Mouse (Mus musculus): ENCODE results near the gene Ereg.

GRCm38 (mm10) chr5:91048397-91048796, 26.0 kb upstream of the Ereg start:
- no peak for TF ChIP-seq CTCF (IDR thresholded peaks at IDR 0.05; ENCODE audit: low read depth, low read length)
- TF ChIP-seq POLR2A (IDR thresholded peaks at IDR 0.05; ENCODE audit: insufficient read depth, low read length), result no peak

Data from ES-Bruce4 (cell line).